Mouse (Mus musculus): ENCODE data around the gene Ctnnal1.

Gene Ctnnal1

DNA sequence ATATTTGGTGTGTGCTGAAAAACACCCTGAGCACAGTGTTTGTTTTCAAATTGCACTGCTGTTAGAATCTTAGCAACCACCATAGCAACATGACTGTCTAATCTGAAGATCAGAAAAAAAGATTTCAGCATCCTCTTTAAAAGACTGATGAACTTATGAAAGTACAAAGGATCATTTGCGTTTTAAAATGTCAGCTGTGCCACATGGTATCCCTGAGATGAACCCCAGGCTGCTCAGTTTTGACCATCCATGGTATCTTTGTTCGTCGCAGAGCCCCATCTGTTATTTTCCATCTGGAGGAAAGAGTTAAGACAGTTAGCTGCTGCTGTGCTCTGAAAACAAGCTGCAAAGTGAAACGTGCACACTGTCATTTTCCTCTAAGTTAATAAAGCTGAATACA, 52.9 kb downstream of the Ctnnal1 start:
- in situ Hi-C loops (cut with MboI; ENCODE audit: unreplicated experiment in 2 of 2), result loop anchor here in 1 of 2 experiments (25.0 kb wide), 1 partner anchor 1450 kb away; the partner anchor contains the start of gene Rad23b

DNA sequence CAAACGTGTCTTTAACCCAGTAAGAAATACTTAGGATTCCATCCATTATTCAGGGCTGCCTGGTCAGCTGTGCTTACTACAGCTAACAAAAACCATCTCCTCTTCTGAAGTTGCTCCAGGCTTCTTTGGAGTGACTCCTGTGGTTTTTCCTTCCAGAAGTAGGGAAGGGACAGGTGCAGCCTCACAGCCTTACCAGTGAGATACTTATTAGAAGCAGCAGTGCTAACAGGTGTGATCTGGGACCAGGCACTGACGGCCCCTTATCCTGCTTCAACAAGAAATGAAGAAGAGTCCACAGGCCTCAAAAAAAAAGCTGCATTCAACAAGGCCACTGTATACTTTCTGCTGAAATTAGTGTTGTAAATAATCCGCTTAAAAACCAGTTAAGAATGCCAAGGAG, 53.3 kb downstream of the Ctnnal1 start:
- in situ Hi-C loops (cut with MboI; ENCODE audit: unreplicated experiment in 2 of 2), result loop anchor here in 1 of 2 experiments (25.0 kb wide), 1 partner anchor 1449 kb away; the partner anchor contains the start of gene Rad23b

DNA sequence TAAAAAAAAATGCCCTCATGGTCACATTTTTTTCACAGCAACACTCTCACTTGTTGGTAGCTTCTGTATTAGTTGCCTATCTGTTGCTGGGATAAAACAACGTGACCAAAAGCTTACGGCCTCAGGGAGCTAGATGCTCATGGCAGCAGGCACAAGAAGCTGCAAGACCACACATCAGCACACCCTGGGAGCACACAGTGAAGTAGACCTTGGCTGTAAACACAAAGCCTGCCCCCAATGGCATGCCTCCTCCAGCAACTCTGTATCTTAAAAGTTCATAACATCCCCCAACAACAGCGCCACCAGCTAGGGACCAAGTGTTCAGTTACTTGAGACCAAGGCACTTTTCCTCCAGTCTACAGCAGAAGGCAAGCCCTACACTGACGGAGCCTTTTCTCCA, 55.9 kb downstream of the Ctnnal1 start:
- in situ Hi-C loops (cut with MboI; ENCODE audit: unreplicated experiment in 2 of 2), result loop anchor here in 1 of 2 experiments (25.0 kb wide), 1 partner anchor 1447 kb away; the partner anchor contains the start of gene Rad23b

DNA sequence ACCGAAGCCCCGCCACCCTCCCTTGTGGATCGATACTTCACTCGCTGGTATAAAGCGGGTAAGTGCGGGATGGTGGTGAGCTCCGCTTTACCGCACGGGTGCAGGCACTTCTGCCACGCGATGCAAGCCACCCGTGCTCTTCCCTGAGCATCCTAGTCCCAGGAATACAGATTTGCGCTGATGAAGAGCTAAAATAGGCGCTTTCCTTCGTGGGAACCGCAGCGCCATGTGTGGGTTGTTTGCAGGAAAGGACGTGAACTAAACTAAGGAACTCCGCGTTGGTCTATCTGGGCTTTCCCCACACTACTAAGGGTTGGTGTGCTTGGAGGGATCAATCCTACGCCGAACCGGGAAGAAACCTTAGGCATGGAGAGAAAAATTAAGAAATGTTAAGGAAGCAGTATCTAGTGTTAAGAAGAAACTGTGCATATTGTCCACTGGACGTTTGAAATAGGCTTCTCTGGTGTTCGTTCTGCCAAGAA, 62.3 kb downstream of the Ctnnal1 start:
- in situ Hi-C loops (cut with MboI; ENCODE audit: unreplicated experiment in 2 of 2), result loop anchor here in 1 of 2 experiments (25.0 kb wide), 1 partner anchor 1440 kb away; the partner anchor contains the start of gene Rad23b

DNA sequence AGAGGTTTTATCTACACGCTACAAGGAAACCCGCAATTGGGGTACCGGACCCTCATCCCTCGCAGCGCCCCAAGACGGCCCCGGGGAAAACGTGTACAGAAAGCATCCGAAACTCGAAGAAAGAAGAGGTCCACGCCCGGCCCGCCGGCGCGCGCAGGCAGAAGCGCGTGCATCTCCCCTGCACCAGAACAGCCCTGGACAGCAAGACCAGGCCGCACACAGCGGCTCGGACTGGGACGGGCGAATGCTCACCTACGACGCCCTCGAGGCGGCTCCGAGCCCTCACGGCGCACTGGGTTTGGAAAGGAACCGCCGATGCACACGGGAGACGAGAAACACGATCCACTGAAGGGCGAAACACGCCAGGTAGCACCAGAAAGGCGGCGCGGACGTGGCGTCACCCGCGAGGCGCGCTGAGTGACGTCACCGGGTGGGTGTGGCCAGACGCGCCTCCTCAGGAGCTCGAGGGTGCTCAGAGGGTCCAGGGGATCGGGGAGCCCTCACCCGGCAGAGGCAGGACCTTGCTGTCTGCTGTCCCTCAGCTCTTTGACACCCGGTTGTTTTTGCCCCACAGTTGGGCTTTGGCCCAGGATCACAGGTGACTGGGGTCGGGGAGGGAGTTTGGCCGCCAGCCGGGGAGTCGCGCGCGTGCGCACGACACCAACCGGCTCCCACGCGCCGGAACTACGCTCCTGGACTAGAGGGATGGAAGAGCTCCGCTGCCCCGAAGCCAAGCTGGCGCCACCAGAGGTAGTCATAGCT, 62.9 kb downstream of the Ctnnal1 start, which contains the start of the genes Elp1 and Fam206a:
Gene Elp1, minus strand, starts transcription at position 425 of the 762 bp plus-strand sequence.
Gene Fam206a, plus strand, starts transcription at position 439 of the 762 bp plus-strand sequence.
- in situ Hi-C loops (cut with MboI; ENCODE audit: unreplicated experiment in 2 of 2), result loop anchor here in 1 of 2 experiments (25.0 kb wide), 1 partner anchor 1440 kb away; the partner anchor contains the start of gene Rad23b

DNA sequence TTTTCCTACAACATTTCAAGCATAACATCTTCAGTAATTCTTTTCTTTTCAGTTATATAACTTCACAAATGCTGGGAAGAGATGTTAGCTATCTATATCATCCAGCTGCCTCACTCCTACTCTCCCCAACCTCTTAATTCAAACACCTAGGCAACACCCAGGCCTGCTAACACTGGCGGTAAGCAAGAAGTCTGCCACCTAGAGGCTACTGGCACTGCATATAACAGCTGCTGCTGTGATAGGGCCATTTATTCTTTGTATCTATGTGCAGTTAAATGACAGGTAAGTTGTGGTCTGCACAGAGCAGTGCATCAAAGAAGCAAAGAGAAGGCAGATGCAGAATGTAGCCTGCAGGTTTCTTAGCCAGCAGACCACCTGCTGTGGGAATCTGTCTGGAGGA, 73.6 kb downstream of the Ctnnal1 start:
- in situ Hi-C loops (cut with MboI; ENCODE audit: unreplicated experiment in 2 of 2), result no loop called here

DNA sequence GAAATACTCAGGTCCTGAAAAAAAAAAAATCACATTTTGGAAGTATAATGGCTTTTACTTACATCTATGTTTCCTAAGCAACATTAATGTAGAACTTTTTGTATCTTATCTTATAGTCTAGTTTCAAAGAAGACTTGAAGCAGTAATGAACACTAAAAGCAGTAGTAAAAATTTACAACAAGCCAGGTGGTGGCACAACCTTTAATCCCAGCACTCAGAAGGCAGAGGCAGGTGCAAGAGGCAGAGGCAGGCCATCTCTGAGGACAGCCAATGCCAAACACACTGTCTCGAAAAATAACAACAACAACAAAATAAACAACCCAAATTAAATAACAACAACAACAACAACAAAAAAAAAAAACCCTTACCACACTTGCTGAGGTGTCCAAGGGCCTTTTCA, 93.9 kb downstream of the Ctnnal1 start:
- in situ Hi-C loops (cut with MboI; ENCODE audit: unreplicated experiment in 2 of 2), result no loop called here

DNA sequence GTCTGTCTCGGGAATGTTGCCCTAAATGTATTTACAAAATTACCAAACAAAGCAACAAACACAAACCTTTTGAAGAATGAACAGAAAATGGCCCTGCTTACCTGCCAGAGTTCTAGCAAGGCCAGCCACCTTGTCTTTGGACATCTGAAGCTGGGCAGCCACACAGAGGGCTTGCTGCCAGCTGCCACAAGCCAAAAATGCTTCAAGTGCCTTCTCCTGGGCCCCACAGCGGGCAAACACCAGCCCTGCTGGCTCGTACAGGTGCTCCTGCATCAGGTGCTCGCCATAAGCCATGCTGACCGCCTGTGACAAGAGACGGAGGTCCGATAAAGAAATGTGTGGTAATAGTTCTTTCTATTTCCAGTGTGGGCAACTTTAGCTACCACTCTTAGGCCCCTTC, 96.1 kb downstream of the Ctnnal1 start:
- in situ Hi-C loops (cut with MboI; ENCODE audit: unreplicated experiment in 2 of 2), result no loop called here

DNA sequence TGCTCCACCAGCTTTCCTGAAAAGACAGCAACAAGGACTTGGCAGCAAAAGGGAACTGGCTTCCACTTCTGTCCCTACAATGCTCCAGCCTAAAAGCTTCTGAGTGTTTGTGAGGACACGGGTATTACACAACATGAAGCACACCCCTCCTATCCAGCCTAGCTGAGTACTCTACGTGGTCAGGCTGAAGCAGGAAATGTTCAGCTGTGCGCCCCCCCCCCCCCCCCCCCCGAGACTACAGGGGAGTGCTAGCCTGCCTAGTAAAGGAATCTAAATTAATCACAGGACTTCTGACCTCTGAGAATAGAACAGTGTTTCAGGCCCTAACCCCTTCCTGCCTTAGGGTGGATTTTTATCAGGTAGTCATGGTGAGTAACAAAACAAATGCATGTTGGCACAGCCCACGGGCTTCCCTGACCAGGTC, 97.1 kb downstream of the Ctnnal1 start:
- in situ Hi-C loops (cut with MboI; ENCODE audit: unreplicated experiment in 2 of 2), result no loop called here

All from v-Abl transformed pro-B cells (cell line).